Mouse (Mus musculus) midbrain, embryonic 14.5 days (tissue): ENCODE data around the gene Arhgef3. TPM values are rescaled to one million over a fixed set of nuclear protein-coding genes. Genes with fewer than 3 reads are reported as not detected.

Experiments used
- ATAC-seq: fragments of 200-750 bp; cut with Nextera tagmentation; 2 replicates; pipeline ENCODE4 v1.8.0; 2017; ENCODE audit warnings: moderate number of reproducible peaks, moderate library complexity; ENCODE audit not compliant: low FRiP score, low TSS enrichment
- DNase-seq: peaks from one replicate; pipeline ENCODE4 v3.0.0-alpha.2; 2015
- H3K27ac ChIP-seq: fragments of 300-500 bp; sonication (generic); replicated peaks from 2 replicates; pipeline ENCODE4 v1.5.1; 2014; ENCODE audit warnings: mild to moderate bottlenecking, low read depth, low read length, moderate library complexity
- H3K27me3 ChIP-seq: fragments of 300-500 bp; sonication (generic); 2 replicates; pipeline ENCODE4 v1.6.1; 2014; ENCODE audit warnings: low read length, control low read depth, mixed read lengths; ENCODE audit not compliant: control insufficient read depth, insufficient read depth
- H3K36me3 ChIP-seq: fragments of 300-500 bp; sonication (generic); 2 replicates; pipeline ENCODE4 v1.6.1; 2014; ENCODE audit warnings: low read length, control low read depth; ENCODE audit not compliant: control insufficient read depth, insufficient read depth
- H3K4me1 ChIP-seq: fragments of 300-500 bp; sonication (generic); 2 replicates; pipeline ENCODE4 v1.6.1; 2014; ENCODE audit warnings: mild to moderate bottlenecking, antibody characterized with exemption, low read length, control low read depth; ENCODE audit not compliant: control insufficient read depth, insufficient read depth
- H3K4me2 ChIP-seq: fragments of 300-500 bp; sonication (generic); 2 replicates; pipeline ENCODE4 v1.6.1; 2014; ENCODE audit warnings: mild to moderate bottlenecking, low read length, moderate library complexity
- H3K4me3 ChIP-seq: fragments of 300-500 bp; sonication (generic); replicated peaks from 2 replicates; pipeline ENCODE4 v1.5.1; 2014; ENCODE audit warnings: low read depth, low read length
- H3K9ac ChIP-seq: fragments of 300-500 bp; sonication (generic); replicated peaks from 2 replicates; pipeline ENCODE4 v1.6.1; 2014; ENCODE audit warnings: mild to moderate bottlenecking, low read length, moderate library complexity
- H3K9me3 ChIP-seq: fragments of 300-500 bp; sonication (generic); 2 replicates; pipeline ENCODE4 v1.6.1; 2016; ENCODE audit warnings: low read length, control low read depth, mixed read lengths; ENCODE audit not compliant: control insufficient read depth
- WGBS: fragments of 180-500 bp; shearing (Covaris S2); extraction: QIAGEN DNeasy Blood & Tissue Kit; methylation state at CpG from one replicate; pipeline ENCODE4 v1.1.7; 2014; 5-methylcytosine and 5-hydroxymethylcytosine counted together
- polyA plus RNA-seq: library from polyadenylated mRNA; unstranded; fragments of >200 nt; fragmentation: Nextera tagmentation; extraction: Ambion mirVana; gene quantifications from 2 replicates; pipeline ENCODE4 v1.2.1, GENCODE M21; 2014

The Arhgef3 gene
- polyA plus RNA-seq, 1 experiment from 2014 or later = 5.3 TPM

GRCm38 (mm10) chr14:27393806-27394205 is 279.1 kb downstream of the Arhgef3 start:
- Histone ChIP-seq H3K4me1 (no peaks in the 10 kb centered on the region), H3K9me3 (no peaks in the 10 kb centered on the region), H3K4me3 (no peak overlapping the region), H3K36me3 (no peaks in the 10 kb centered on the region), H3K27me3 (no peaks in the 10 kb centered on the region), H3K9ac (no peak overlapping the region), H3K4me2 (no peak overlapping the region), H3K27ac (no peak overlapping the region)
- DNase-seq (no peak), ATAC-seq (no peak)
- WGBS = 78% methylated on average over 10 of the region's 10 CpGs

GRCm38 (mm10) chr14:27396424-27396823 is 281.7 kb downstream of the Arhgef3 start:
- Histone ChIP-seq H3K36me3 (no peaks in the 10 kb centered on the region), H3K4me2 (no peak overlapping the region), H3K4me1 (no peaks in the 10 kb centered on the region), H3K27me3 (no peaks in the 10 kb centered on the region), H3K27ac (no peak overlapping the region), H3K4me3 (no peak overlapping the region), H3K9ac (no peak overlapping the region), H3K9me3 (no peaks in the 10 kb centered on the region)
- no peak for DNase-seq
- 82% methylated on average over 7 of the region's 7 CpGs for WGBS
- ATAC-seq = no peak

GRCm38 (mm10) chr14:27397526-27397925 is 282.8 kb downstream of the Arhgef3 start:
- Histone ChIP-seq H3K4me3 (no peak overlapping the region), H3K4me1 (no peaks in the 10 kb centered on the region), H3K9me3 (no peaks in the 10 kb centered on the region), H3K27me3 (no peaks in the 10 kb centered on the region), H3K4me2 (no peak overlapping the region), H3K9ac (no peak overlapping the region), H3K27ac (0 out of 2 replicates have a peak overlapping the region, but pooled peaks have one; percentile 6), H3K36me3 (no peaks in the 10 kb centered on the region)
- DNase-seq (peak; percentile 32), ATAC-seq (no peak)
- 78% methylated on average over 6 of the region's 6 CpGs for WGBS

GRCm38 (mm10) chr14:27400495-27400894 is 285.8 kb downstream of the Arhgef3 start:
- H3K4me1 ChIP-seq = no peaks in the 10 kb centered on the region
- no peak overlapping the region for H3K27ac ChIP-seq
- DNase-seq (no peak), ATAC-seq (no peak)
- 89% methylated on average over 6 of the region's 6 CpGs for WGBS
- H3K4me3 ChIP-seq = no peak overlapping the region
- H3K4me2 ChIP-seq = no peak overlapping the region
- H3K36me3 ChIP-seq = no peaks in the 10 kb centered on the region
- no peaks in the 10 kb centered on the region for H3K9me3 ChIP-seq
- H3K9ac ChIP-seq = no peak overlapping the region
- no peaks in the 10 kb centered on the region for H3K27me3 ChIP-seq

- H3K4me3 ChIP-seq = no peak overlapping the region
- 92% methylated on average over 12 of the region's 12 CpGs for WGBS
- no peak overlapping the region for H3K9ac ChIP-seq
Observed at GRCm38 (mm10) chr14:27401717-27402278, 287.1 kb downstream of the Arhgef3 start.

GRCm38 (mm10) chr14:27402332-27403250 is 287.9 kb downstream of the Arhgef3 start:
- H3K27ac ChIP-seq = no peak overlapping the region
- no peak for ATAC-seq
- H3K36me3 ChIP-seq = no peaks in the 10 kb centered on the region
- H3K27me3 ChIP-seq = no peaks in the 10 kb centered on the region
- H3K9me3 ChIP-seq = 0 out of 2 replicates have a peak, but pooled peaks cover 3% of the 10 kb centered on the region
- DNase-seq = no peak
- no peaks in the 10 kb centered on the region for H3K4me1 ChIP-seq
- H3K4me2 ChIP-seq = no peak overlapping the region
- H3K9ac ChIP-seq = no peak overlapping the region
- WGBS = 89% methylated on average over 10 of the region's 10 CpGs
- H3K4me3 ChIP-seq = no peak overlapping the region

More at GRCm38 (mm10) chr14:27401717-27402278, 287.1 kb downstream of the Arhgef3 start:
- no peaks in the 10 kb centered on the region for H3K36me3 ChIP-seq
- DNase-seq (no peak), ATAC-seq (no peak)
- no peaks in the 10 kb centered on the region for H3K27me3 ChIP-seq
- H3K9me3 ChIP-seq = 0 out of 2 replicates have a peak, but pooled peaks cover 3% of the 10 kb centered on the region
- H3K4me1 ChIP-seq = no peaks in the 10 kb centered on the region
- no peak overlapping the region for H3K4me2 ChIP-seq
- H3K27ac ChIP-seq = no peak overlapping the region

- 95% methylated on average over 4 of the region's 4 CpGs for WGBS
- no peak overlapping the region for H3K4me3 ChIP-seq
- no peak for DNase-seq
Observed at GRCm38 (mm10) chr14:27405452-27405851, 290.8 kb downstream of the Arhgef3 start.

GRCm38 (mm10) chr14:27405947-27406346 is 291.2 kb downstream of the Arhgef3 start:
- Histone ChIP-seq H3K27ac (no peak overlapping the region), H3K4me3 (no peak overlapping the region), H3K9ac (no peak overlapping the region), H3K4me2 (no peak overlapping the region), H3K4me1 (no peaks in the 10 kb centered on the region), H3K36me3 (no peaks in the 10 kb centered on the region), H3K9me3 (0 out of 2 replicates have a peak, but pooled peaks cover 3% of the 10 kb centered on the region), H3K27me3 (no peaks in the 10 kb centered on the region)
- ATAC-seq = no peak
- DNase-seq = no peak
- 95% methylated on average over 2 of the region's 2 CpGs for WGBS

More at GRCm38 (mm10) chr14:27405452-27405851, 290.8 kb downstream of the Arhgef3 start:
- Histone ChIP-seq H3K4me2 (no peak overlapping the region), H3K4me1 (no peaks in the 10 kb centered on the region), H3K9ac (no peak overlapping the region), H3K9me3 (0 out of 2 replicates have a peak, but pooled peaks cover 3% of the 10 kb centered on the region), H3K27me3 (no peaks in the 10 kb centered on the region), H3K27ac (no peak overlapping the region), H3K36me3 (no peaks in the 10 kb centered on the region)
- ATAC-seq = no peak
